Comparison of ENCODE assay signal across 11 mouse cellular contexts in the genomic region with DNA sequence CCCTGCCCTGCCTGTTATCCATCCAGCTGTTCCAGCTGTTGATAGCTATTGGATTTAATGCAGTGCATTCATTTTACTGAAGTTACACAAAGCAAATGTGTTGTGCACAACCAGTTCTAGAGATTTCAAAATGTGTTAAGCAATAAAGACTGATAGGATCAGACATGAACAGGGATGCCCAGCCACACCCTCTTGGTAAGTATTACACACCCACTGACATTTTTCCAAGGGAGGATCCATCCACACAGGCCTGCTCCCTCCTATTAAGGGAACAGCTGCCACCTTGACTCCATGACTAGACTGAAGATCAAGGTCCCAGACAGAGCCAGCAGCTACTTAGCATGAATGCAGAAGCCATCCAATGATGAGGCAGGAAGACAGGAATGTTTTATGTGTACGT.
"Had no signal": no experiment of that assay in that cellular context is flagged by ENCODE, and none has a peak within 500 bp of the region (broad histone marks: within the 10 kb centered on the region; RNA-seq: fewer than 3 reads in every experiment).

No protein-coding gene starts in this region.

- DNase-seq: kidney, adult 9 months; kidney, postnatal 14 days; kidney, postnatal 4 days; liver; lung, adult 18-20 months; lung, postnatal 10 days; lung, postnatal 36 days; right cerebral cortex, adult 18-20 months; thymus, adult 2 months; thymus, postnatal 14 days; thymus, postnatal 4 days had no signal
